In the genomic region with DNA sequence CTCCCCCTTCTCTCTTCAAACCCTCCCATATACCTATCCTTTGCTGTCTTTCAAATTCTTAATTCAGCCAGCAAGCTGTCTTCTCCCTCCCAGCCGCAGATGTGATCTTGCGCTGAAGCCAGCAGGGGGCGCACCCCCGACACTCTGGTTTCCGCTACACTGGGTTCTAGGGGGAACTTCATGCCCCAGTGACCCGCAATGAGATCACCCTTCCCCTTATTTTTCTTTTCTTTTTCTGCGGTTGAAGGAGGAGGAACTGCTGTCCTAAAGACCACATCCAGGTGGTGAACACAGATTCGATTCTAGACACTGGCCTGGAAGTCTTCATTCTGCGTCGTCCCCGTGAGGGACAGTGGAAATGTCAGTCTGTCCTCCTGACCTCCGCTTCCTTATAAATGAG, we compare ENCODE assay signal across 8 mouse cellular contexts. TPM values are rescaled to one million over a fixed set of nuclear protein-coding genes. Genes with fewer than 3 reads are reported as not detected.
DNase-seq lines count a peak whose midpoint lies in the region.

No protein-coding gene starts in this region.

- DNase-seq in adrenal gland, adult (ENCODE audit: inconsistent age in 2 of 2, low spot score in 1 of 2), result peak; percentile 47 to 75
- DNase-seq in adrenal gland, adult 8-10 months, result no peak
- DNase-seq in right cerebral cortex, adult 18-20 months, result peak; percentile 18
- DNase-seq in right cerebral cortex, postnatal 25 days, result no peak
- DNase-seq in frontal cortex, postnatal 36 days (ENCODE audit: low spot score in 2 of 2), result peak; percentile 31 to 32
- peak; percentile 23 to 44 for DNase-seq in layer of hippocampus, adult 18-20 months (ENCODE audit: low spot score in 2 of 2)
- peak; percentile 67 for DNase-seq in lung, postnatal 36 days
- peak; percentile 88 to 90 for DNase-seq in spleen, postnatal 36 days (ENCODE audit: low spot score in 2 of 2)

RNA-seq across cellular contexts. Expression of a gene that starts 31.3 kb away (rescaled TPM):
- 1 to 10 TPM; 1.2 to 4.8 (median 3.1) TPM for total RNA-seq in adrenal gland, adult 8-10 months (2022)
- total RNA-seq in layer of hippocampus, adult 18-20 months (2021), result 1 to 10 TPM; 6.1 to 7.5 TPM

Comparison
In these comparisons a context has a peak if more than half of its experiments do, and no peak if none do; other contexts are left out.
1. DNase-seq: peak in adrenal gland, adult (2 of 2), right cerebral cortex, adult 18-20 months (single experiment), frontal cortex, postnatal 36 days (2 of 2), layer of hippocampus, adult 18-20 months (2 of 2), lung, postnatal 36 days (single experiment) and spleen, postnatal 36 days (2 of 2); none in adrenal gland, adult 8-10 months (single experiment) and right cerebral cortex, postnatal 25 days (single experiment).